Mouse (Mus musculus): ENCODE measurements around the gene Arl14ep.

Gene Arl14ep

GRCm38 (mm10) chr2:106955621-106956020, 18.6 kb downstream of the Arl14ep start:
- no peak for DNase-seq (ENCODE audit: low spot score in 2 of 2)

- DNase-seq (ENCODE audit: low spot score in 2 of 2) = no peak
These were observed 19.2 kb downstream of the Arl14ep start for GRCm38 (mm10) chr2:106954975-106955374.

- DNase-seq (ENCODE audit: low spot score in 2 of 2) = peak in 1 of 2 experiments; percentile 22
These were observed 31.8 kb downstream of the Arl14ep start for GRCm38 (mm10) chr2:106942451-106942850.

- DNase-seq (ENCODE audit: low spot score in 2 of 2) = no peak
These were observed 38.5 kb downstream of the Arl14ep start for GRCm38 (mm10) chr2:106935681-106936080.

GRCm38 (mm10) chr2:106929906-106930305, 44.3 kb downstream of the Arl14ep start:
- no peak for DNase-seq (ENCODE audit: low spot score in 2 of 2)

All from frontal cortex, postnatal 10 days (tissue).